In genomic region chr7:117846041-117846440, GRCm38 (mm10) we compare ENCODE assay signal across 31 mouse cellular contexts.
"Had no signal": no experiment of that assay in that cellular context is flagged by ENCODE, and none has a peak within 500 bp of the region (broad histone marks: within the 10 kb centered on the region; RNA-seq: fewer than 3 reads in every experiment).

No protein-coding gene starts in this region.

- H3K27ac ChIP-seq: left cerebral cortex, adult 2 months; limb, embryonic 10.5 days; limb, embryonic 12.5 days; limb, embryonic 13.5 days; limb, embryonic 15.5 days; liver, embryonic 12.5 days; liver, embryonic 13.5 days; liver, embryonic 14.5 days; liver, embryonic 15.5 days; lung, embryonic 15.5 days; macrophage; midbrain, embryonic 12.5 days; midbrain, embryonic 13.5 days; midbrain, embryonic 15.5 days; neural tube, embryonic 12.5 days had no signal

- DNase-seq: left cerebral cortex, postnatal 4 days; liver; liver, embryonic 13.5 days; liver, postnatal 0 days; lung, adult 18-20 months; lung, adult 2 months; lung, embryonic 14.5 days; lung, postnatal 10 days; lung, postnatal 14 days; lung, postnatal 36 days; lung, postnatal 4 days; midbrain, embryonic 14.5 days had no signal

- H3K4me2 ChIP-seq: limb, embryonic 12.5 days; limb, embryonic 13.5 days; limb, embryonic 15.5 days; liver, embryonic 11.5 days; liver, embryonic 12.5 days; liver, embryonic 13.5 days; liver, embryonic 15.5 days; lung, embryonic 14.5 days; lung, embryonic 15.5 days; midbrain, embryonic 12.5 days; midbrain, embryonic 13.5 days; midbrain, embryonic 15.5 days; neural tube, embryonic 12.5 days had no signal

- H3K9me3 ChIP-seq: limb, embryonic 10.5 days; limb, embryonic 13.5 days; limb, embryonic 15.5 days; liver, embryonic 12.5 days; liver, embryonic 13.5 days; liver, embryonic 15.5 days; lung, embryonic 15.5 days; megakaryocyte, embryonic 14.5 days; midbrain, embryonic 12.5 days; midbrain, embryonic 13.5 days; midbrain, embryonic 15.5 days; neural tube, embryonic 12.5 days had no signal

- H3K4me1 ChIP-seq: limb, embryonic 12.5 days; limb, embryonic 13.5 days; limb, embryonic 15.5 days; liver, embryonic 12.5 days; liver, embryonic 13.5 days; liver, embryonic 15.5 days; lung, embryonic 15.5 days; megakaryocyte, embryonic 14.5 days; midbrain, embryonic 12.5 days; midbrain, embryonic 13.5 days; midbrain, embryonic 15.5 days had no signal

- H3K9ac ChIP-seq: limb, embryonic 12.5 days; limb, embryonic 13.5 days; limb, embryonic 15.5 days; liver, embryonic 12.5 days; liver, embryonic 13.5 days; liver, embryonic 14.5 days; liver, embryonic 15.5 days; liver, postnatal 0 days; lung, embryonic 14.5 days; lung, embryonic 15.5 days; midbrain, embryonic 12.5 days; midbrain, embryonic 13.5 days; midbrain, embryonic 15.5 days; neural tube, embryonic 12.5 days had no signal

- H3K27me3 ChIP-seq: limb, embryonic 12.5 days; limb, embryonic 13.5 days; limb, embryonic 15.5 days; liver, embryonic 12.5 days; liver, embryonic 13.5 days; liver, embryonic 15.5 days; lung, embryonic 15.5 days; megakaryocyte, embryonic 14.5 days; midbrain, embryonic 12.5 days; midbrain, embryonic 13.5 days; midbrain, embryonic 15.5 days; neural tube, embryonic 12.5 days had no signal

- H3K4me3 ChIP-seq: left cerebral cortex, adult 2 months; limb, embryonic 10.5 days; limb, embryonic 12.5 days; limb, embryonic 13.5 days; limb, embryonic 15.5 days; liver, embryonic 12.5 days; liver, embryonic 13.5 days; liver, embryonic 15.5 days; lung, embryonic 15.5 days; megakaryocyte, embryonic 14.5 days; midbrain, embryonic 12.5 days; midbrain, embryonic 13.5 days; midbrain, embryonic 15.5 days; myocyte; neural tube, embryonic 12.5 days had no signal

- H3K36me3 ChIP-seq: limb, embryonic 10.5 days; limb, embryonic 12.5 days; limb, embryonic 13.5 days; limb, embryonic 15.5 days; liver, embryonic 12.5 days; liver, embryonic 13.5 days; liver, embryonic 15.5 days; lung, embryonic 15.5 days; midbrain, embryonic 12.5 days; midbrain, embryonic 13.5 days; midbrain, embryonic 15.5 days; neural tube, embryonic 12.5 days had no signal

- ATAC-seq: liver, embryonic 12.5 days; liver, postnatal 0 days; lung, postnatal 0 days; midbrain, embryonic 13.5 days; midbrain, embryonic 15.5 days; midbrain, embryonic 16.5 days had no signal
